Mouse (Mus musculus) right cerebral cortex, adult 18-20 months (tissue): Measurements from ENCODE around the gene Naa40.

Experiments used
- DNase-seq: peaks from one replicate; pipeline ENCODE4 v3.0.0; 2022; ENCODE audit warnings: mixed read lengths

Gene Naa40

GRCm38 (mm10) chr19:7240782-7241690, at the start of gene Naa40:
Naa40 (minus strand) TSS chr19:7241183.
- DNase-seq = peak; percentile 94

- no peak for DNase-seq
Measured at GRCm38 (mm10) chr19:7289767-7290166, 48.8 kb upstream of the Naa40 start.

DNA sequence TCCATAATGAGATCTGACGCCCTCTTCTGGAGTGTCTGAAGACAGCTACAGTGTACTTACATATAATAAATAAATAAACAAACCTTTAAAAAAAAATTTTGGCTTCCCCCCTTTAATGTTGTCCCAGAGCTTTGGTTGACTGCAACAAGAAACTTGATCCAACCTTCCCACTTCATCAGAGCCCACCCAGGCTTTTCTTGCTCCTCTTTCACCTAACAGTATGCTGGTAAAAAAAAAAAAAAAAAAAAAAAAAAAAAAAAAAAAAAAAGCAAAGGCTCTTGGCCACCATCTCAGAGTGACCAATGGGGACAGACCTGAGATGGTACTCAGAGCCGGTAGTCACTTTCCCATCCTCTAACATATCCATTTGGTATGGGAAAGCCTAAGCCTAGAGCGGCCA, 47.3 kb upstream of the Naa40 start:
- no peak for DNase-seq

GRCm38 (mm10) chr19:7286563-7287315, 45.8 kb upstream of the Naa40 start:
- DNase-seq = no peak

GRCm38 (mm10) chr19:7280557-7281330, 39.8 kb upstream of the Naa40 start:
- peak; percentile 91 for DNase-seq

- no peak for DNase-seq
Measured at GRCm38 (mm10) chr19:7279114-7279513, 38.1 kb upstream of the Naa40 start.

- DNase-seq = no peak
Measured at GRCm38 (mm10) chr19:7278200-7278906, 37.4 kb upstream of the Naa40 start.

- DNase-seq = no peak
Measured at GRCm38 (mm10) chr19:7276796-7277195, 35.8 kb upstream of the Naa40 start.

- no peak for DNase-seq
Measured at GRCm38 (mm10) chr19:7276053-7276659, 35.2 kb upstream of the Naa40 start.

DNA sequence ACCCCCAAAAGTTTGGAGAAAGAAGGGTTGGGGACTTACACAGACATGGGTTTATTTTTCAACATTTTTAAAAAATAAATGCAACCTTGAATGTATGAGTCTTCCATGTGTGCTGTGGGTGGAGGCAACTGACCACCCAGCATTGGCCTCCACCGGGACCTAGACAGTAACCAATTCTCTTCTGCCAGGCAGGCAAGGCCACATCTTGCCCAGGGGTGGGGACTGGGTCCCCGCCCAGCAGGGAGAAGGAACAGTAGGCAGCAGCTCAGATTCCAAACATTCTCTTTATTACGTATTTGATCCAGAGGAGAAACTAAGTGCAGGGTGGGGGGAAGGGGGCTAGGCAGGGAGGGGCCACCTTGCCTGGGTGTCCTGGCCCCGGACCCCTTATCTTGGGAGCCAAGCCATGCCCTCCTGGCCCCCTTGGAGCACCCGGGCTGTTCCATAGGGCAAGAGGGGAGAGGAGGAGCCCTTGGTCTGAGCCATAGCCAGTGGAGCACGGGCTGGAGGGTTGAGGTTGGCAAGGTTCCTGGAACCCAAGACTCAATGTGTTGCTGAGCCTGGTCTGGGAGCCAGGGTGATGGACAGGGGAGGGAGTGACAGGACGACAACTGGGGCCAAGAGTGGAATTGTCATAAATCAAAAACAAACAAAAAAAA, 34.3 kb upstream of the Naa40 start:
- DNase-seq = no peak

GRCm38 (mm10) chr19:7274326-7274990, 33.5 kb upstream of the Naa40 start:
- peak; percentile 59 for DNase-seq

GRCm38 (mm10) chr19:7273486-7273885, 32.5 kb upstream of the Naa40 start:
- no peak for DNase-seq

- DNase-seq = no peak
Measured at GRCm38 (mm10) chr19:7269290-7270044, 28.5 kb upstream of the Naa40 start.

DNA sequence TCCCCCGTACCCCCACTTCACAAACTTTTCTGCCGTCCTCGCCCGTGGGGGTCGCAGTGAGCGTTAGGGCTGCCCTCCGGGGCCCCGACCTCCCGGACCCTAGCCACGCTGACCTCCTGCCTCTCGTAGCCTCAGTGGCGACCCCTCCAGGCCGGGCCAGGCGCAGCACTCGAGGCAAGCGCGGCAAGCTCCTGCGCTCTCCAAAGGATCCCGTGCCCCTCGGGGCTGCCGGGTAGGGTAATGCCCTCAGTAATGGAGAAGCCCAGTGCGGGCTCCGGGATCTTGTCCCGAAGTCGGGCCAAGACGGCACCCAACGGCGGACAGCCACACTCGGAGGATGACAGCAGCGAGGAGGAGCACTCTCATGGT, 27.7 kb upstream of the Naa40 start:
- no peak for DNase-seq

GRCm38 (mm10) chr19:7267781-7268721, 27.1 kb upstream of the Naa40 start:
- DNase-seq = peak; percentile 80

- no peak for DNase-seq
Measured at GRCm38 (mm10) chr19:7267091-7267741, 26.2 kb upstream of the Naa40 start, which contains the start of gene Rcor2. Rcor2 (plus strand) TSS chr19:7267325.

GRCm38 (mm10) chr19:7266421-7266831, 25.4 kb upstream of the Naa40 start:
- no peak for DNase-seq

DNA sequence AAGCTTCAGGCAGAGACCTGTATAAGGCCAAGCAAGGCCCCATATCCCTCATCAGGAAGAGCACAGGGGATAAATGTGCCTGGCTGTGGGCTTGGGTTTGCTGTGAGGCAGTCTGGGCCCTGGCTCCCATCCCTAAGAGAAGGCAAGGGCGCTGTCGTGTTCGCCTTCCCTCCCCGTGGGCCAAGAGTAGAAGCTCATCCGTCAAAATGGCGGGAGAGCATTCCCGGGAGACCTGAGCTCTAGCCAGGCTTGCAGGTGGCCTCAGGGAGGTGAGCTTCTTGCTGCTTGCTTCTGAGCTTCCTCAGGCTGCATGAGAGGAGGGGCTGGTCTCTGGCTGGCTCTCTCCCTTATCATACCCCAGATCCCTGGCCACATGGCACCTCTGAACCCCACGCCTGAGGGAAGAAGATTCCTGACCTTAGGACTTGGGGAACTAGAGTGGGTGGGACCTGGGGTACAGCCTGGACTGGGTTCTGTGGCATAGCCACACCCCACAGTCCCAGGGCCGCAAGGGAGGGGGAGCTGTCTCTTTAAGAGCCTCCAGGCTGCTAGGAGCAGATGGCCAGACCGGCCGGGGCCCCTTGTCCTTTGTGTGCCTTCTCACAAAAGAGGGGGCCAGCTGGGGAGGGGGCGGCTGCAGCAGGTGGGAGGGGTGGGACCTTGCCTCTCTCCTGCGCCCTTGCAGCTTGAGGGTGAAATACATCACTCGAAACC, 24.7 kb upstream of the Naa40 start:
- DNase-seq = no peak
